Mouse (Mus musculus): ENCODE data around the gene Ispd.

GRCm38 (mm10) chr12:36674481-36674880 is 293.2 kb downstream of the Ispd start:
- TF ChIP-seq POLR2A (IDR thresholded peaks at IDR 0.05; ENCODE audit: insufficient read depth, low read depth, low read length) (no peak), CTCF (IDR thresholded peaks at IDR 0.05; ENCODE audit: insufficient read depth, low read depth, low read length) (no peak)

All from olfactory bulb, adult 2 months (tissue).